Mouse (Mus musculus) neural tube, embryonic 11.5 days (tissue): Measurements from ENCODE around the gene Ppp1r3f. TPM values are rescaled to one million over a fixed set of nuclear protein-coding genes. Genes with fewer than 3 reads are reported as not detected.

ENCODE experiments used
- ATAC-seq: fragments of 200-750 bp; cut with Nextera tagmentation; 2 replicates; pipeline ENCODE4 v1.8.0; 2017; ENCODE audit warnings: moderate number of reproducible peaks, mild to moderate bottlenecking, moderate TSS enrichment, moderate library complexity; ENCODE audit not compliant: insufficient read depth, low FRiP score, low TSS enrichment
- DNase-seq: peaks from one replicate; pipeline ENCODE4 v3.0.0-alpha.2; 2015; ENCODE audit warnings: low spot score
- H3K27ac ChIP-seq: fragments of 300-500 bp; sonication (generic); 2 replicates; pipeline ENCODE4 v1.5.1; 2014; ENCODE audit warnings: low read depth, mild to moderate bottlenecking, low read length
- H3K27me3 ChIP-seq: fragments of 300-500 bp; sonication (generic); 2 replicates; pipeline ENCODE4 v1.6.1; 2014; ENCODE audit warnings: mild to moderate bottlenecking, low read length, mixed read lengths; ENCODE audit not compliant: control insufficient read depth, insufficient read depth
- H3K36me3 ChIP-seq: fragments of 300-500 bp; sonication (generic); 2 replicates; pipeline ENCODE4 v1.6.1; 2014; ENCODE audit warnings: mild to moderate bottlenecking, low read length, moderate library complexity, mixed read lengths; ENCODE audit not compliant: control insufficient read depth, insufficient read depth
- H3K4me1 ChIP-seq: fragments of 300-500 bp; sonication (generic); 2 replicates; pipeline ENCODE4 v1.6.1; 2014; ENCODE audit warnings: low read length, mixed read lengths; ENCODE audit not compliant: control insufficient read depth, insufficient read depth
- H3K4me2 ChIP-seq: fragments of 300-500 bp; sonication (generic); 2 replicates; pipeline ENCODE4 v1.6.1; 2014; ENCODE audit warnings: low read depth, mild to moderate bottlenecking, moderate library complexity
- H3K4me3 ChIP-seq: fragments of 300-500 bp; sonication (generic); 2 replicates; pipeline ENCODE4 v1.5.1; 2014; ENCODE audit warnings: low read depth, low read length
- H3K9ac ChIP-seq: fragments of 300-500 bp; sonication (generic); 2 replicates; pipeline ENCODE4 v1.6.1; 2014; ENCODE audit warnings: mild to moderate bottlenecking, low read length
- H3K9me3 ChIP-seq: fragments of 300-500 bp; sonication (generic); 2 replicates; pipeline ENCODE4 v1.6.1; 2016; ENCODE audit warnings: low read length; ENCODE audit not compliant: control insufficient read depth
- WGBS: fragments of 180-500 bp; shearing (Covaris S2); extraction: QIAGEN DNeasy Blood & Tissue Kit; methylation state at CpG from one replicate; pipeline ENCODE4 v1.1.7; 2014; 5-methylcytosine and 5-hydroxymethylcytosine counted together
- polyA plus RNA-seq: library from polyadenylated mRNA; unstranded; fragments of >200 nt; fragmentation: Nextera tagmentation; extraction: Ambion mirVana; gene quantifications from 2 replicates; pipeline ENCODE4 v1.2.1, GENCODE M21; 2014

Gene Ppp1r3f
- polyA plus RNA-seq, 1 experiment from 2014 or later: 1.7 TPM

- no peaks in the 10 kb centered on the region for H3K36me3 ChIP-seq
- DNase-seq (no peak), ATAC-seq (no peak)
- no peak overlapping the region for H3K9ac ChIP-seq
- H3K9me3 ChIP-seq: no peaks in the 10 kb centered on the region
- WGBS: 56% methylated on average over 7 of the region's 7 CpGs
- 0 out of 2 replicates have a peak, but pooled peaks cover 5% of the 10 kb centered on the region for H3K4me1 ChIP-seq
- no peak overlapping the region for H3K27ac ChIP-seq
- H3K4me2 ChIP-seq: no peak overlapping the region
- no peaks in the 10 kb centered on the region for H3K27me3 ChIP-seq
- no peak overlapping the region for H3K4me3 ChIP-seq
Measured at GRCm38 (mm10) chrX:7570481-7571175, 3.5 kb downstream of the Ppp1r3f start.

DNA sequence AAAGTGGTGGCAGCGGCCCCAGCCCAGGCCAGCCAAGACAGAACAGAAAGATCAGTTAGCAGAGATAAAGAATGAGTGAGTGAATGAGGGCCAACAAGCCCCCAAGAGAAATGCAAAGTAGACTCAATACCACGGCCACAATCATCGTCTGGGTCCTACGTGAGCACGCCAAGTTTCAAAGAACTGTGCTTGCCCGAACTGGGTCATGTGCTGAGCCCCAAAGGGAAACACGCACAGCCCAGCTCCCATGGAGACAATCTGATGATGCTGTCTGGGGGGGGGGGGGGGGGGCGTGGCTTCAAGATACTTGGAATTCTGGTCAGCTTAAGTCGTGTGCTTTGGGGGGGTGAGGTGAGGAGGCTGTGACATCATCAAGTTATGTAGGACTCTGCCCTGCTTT lies 6.6 kb downstream of the Ppp1r3f start:
- Histone ChIP-seq H3K4me1 (no peaks in the 10 kb centered on the region), H3K36me3 (no peaks in the 10 kb centered on the region), H3K4me2 (no peak overlapping the region), H3K9me3 (no peaks in the 10 kb centered on the region), H3K27me3 (no peaks in the 10 kb centered on the region), H3K27ac (no peak overlapping the region), H3K9ac (no peak overlapping the region), H3K4me3 (no peak overlapping the region)
- ATAC-seq (no peak), DNase-seq (no peak)
- 87% methylated on average over 8 of the region's 9 CpGs for WGBS

DNA sequence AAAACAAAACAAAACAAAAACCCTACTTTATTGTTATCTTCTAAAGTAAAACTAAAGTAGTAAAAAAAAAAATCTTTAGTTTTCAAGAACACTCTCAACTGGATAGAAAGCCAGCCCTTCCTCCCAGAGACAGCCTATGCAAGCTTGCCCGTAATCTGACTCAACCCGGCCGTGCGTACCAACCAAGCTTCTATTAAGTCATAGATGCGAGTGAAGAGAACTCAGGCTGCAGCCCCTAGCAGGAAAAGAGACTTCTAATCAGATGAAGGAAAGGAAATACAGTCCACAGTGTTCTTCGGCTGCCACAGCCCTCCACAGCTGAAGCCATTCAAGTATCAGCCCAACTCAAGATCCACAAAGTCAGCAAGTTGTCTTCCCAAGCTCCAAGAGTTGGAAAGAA lies 7.7 kb downstream of the Ppp1r3f start:
- Histone ChIP-seq H3K4me3 (no peak overlapping the region), H3K9me3 (no peaks in the 10 kb centered on the region), H3K36me3 (no peaks in the 10 kb centered on the region), H3K27ac (no peak overlapping the region), H3K9ac (no peak overlapping the region), H3K4me2 (no peak overlapping the region), H3K4me1 (no peaks in the 10 kb centered on the region), H3K27me3 (no peaks in the 10 kb centered on the region)
- WGBS: 87% methylated on average over 6 of the region's 6 CpGs
- no peak for DNase-seq
- ATAC-seq: no peak

DNA sequence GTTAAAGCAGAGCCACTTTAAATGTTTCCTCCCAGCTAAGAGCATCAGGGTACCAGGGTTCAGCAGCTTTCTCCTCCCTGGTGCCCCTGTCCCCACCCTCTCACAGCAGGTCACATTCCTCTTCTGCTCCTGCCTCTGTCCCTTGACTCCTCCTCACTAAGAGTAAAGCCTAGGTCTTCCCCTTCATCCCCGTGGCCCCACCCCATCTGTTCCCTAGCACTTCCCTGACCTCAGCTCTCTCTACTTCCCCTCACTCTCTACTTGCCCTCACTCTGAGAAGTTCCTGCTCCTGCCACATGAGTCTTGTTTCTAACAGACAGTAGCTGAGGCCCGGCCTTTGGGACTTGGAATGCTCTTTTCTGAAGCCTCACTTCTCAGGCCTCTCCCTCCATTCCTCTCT lies 11.0 kb downstream of the Ppp1r3f start:
- Histone ChIP-seq H3K36me3 (no peaks in the 10 kb centered on the region), H3K4me2 (no peak overlapping the region), H3K4me1 (no peaks in the 10 kb centered on the region), H3K27ac (no peak overlapping the region), H3K27me3 (no peaks in the 10 kb centered on the region), H3K9ac (no peak overlapping the region), H3K4me3 (no peak overlapping the region), H3K9me3 (no peaks in the 10 kb centered on the region)
- ATAC-seq (no peak), DNase-seq (no peak)
- 27% methylated on average over 2 of the region's 2 CpGs for WGBS

DNA sequence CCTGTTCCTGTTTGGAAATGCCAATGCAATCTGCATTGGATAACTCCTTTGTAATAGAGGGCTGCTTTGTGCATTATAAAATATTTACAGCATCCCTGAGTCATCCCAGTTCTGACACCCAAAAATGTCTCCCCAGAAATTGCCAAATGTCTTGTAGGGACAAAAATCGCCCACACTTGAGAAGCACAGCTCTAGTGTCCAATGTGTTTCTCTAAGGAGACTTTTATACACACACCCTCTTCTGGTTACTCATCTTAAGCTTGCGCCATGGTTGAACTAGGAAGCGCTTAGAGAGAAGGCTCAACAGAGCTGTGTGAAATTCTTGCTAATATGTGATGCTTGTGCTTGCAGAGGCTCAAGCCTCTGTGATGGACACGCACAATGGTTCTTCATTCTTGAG lies 20.6 kb downstream of the Ppp1r3f start:
- no peaks in the 10 kb centered on the region for H3K36me3 ChIP-seq
- ATAC-seq (no peak), DNase-seq (no peak)
- H3K9ac ChIP-seq: no peak overlapping the region
- 91% methylated on average over 4 of the region's 4 CpGs for whole genome bisulfite sequencing
- H3K9me3 ChIP-seq: no peaks in the 10 kb centered on the region
- no peak overlapping the region for H3K4me2 ChIP-seq
- no peaks in the 10 kb centered on the region for H3K27me3 ChIP-seq
- no peak overlapping the region for H3K27ac ChIP-seq
- no peaks in the 10 kb centered on the region for H3K4me1 ChIP-seq
- H3K4me3 ChIP-seq: no peak overlapping the region

DNA sequence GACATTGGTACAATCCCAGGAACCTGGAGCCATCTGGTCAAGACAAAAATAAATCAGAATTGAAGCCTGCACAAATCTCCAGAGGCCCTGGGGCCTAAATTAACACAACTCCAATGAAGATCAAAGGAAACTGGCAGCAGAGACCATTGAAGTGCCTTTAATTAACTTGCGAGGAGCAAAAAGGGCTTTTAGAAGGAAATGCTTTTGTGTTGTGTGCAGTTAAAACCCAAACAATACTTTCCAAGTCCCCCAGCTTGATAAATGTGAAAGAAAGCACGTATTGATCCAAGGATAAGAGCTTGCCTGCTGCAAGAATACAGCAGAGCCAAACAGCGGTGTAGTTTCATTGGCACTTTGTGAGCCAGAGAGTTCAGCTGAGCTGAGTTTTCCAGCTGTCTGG lies 49.1 kb downstream of the Ppp1r3f start:
- H3K4me3 ChIP-seq: no peak overlapping the region
- WGBS: 19% methylated on average over 3 of the region's 3 CpGs
- no peaks in the 10 kb centered on the region for H3K4me1 ChIP-seq
- no peaks in the 10 kb centered on the region for H3K9me3 ChIP-seq
- H3K4me2 ChIP-seq: no peak overlapping the region
- no peak for ATAC-seq
- H3K36me3 ChIP-seq: no peaks in the 10 kb centered on the region
- no peak for DNase-seq
- no peak overlapping the region for H3K9ac ChIP-seq
- H3K27me3 ChIP-seq: no peaks in the 10 kb centered on the region
- no peak overlapping the region for H3K27ac ChIP-seq

Other genes with a start within 250 kb of the Ppp1r3f start
- gene Usp27x, start 198.5 kb downstream of the Ppp1r3f start, polyA plus RNA-seq: 0.59 and 0.69 TPM in 2 replicates
- not detected in 2 replicates for gene Foxp3, start 639 bp downstream of the Ppp1r3f start, polyA plus RNA-seq
- gene Ccdc22, start 31.2 kb upstream of the Ppp1r3f start, polyA plus RNA-seq: 28.4 and 29.2 TPM in 2 replicates
- gene Cacna1f, start 32.8 kb upstream of the Ppp1r3f start, polyA plus RNA-seq: not detected in 2 replicates
- 15.5 and 18.6 TPM in 2 replicates for gene Syp, start 64.2 kb upstream of the Ppp1r3f start, polyA plus RNA-seq
- gene Prickle3, start 83.0 kb upstream of the Ppp1r3f start, polyA plus RNA-seq: 2.4 and 3.1 TPM in 2 replicates
- gene Plp2, start 97.1 kb upstream of the Ppp1r3f start, polyA plus RNA-seq: 43.3 and 49.4 TPM in 2 replicates
- not detected in 2 replicates for gene Magix, start 107.0 kb upstream of the Ppp1r3f start, polyA plus RNA-seq
- gene Gpkow, start 122.8 kb upstream of the Ppp1r3f start, polyA plus RNA-seq: 47.3 and 48.4 TPM in 2 replicates
- gene Wdr45, start 140.1 kb upstream of the Ppp1r3f start, polyA plus RNA-seq: 17.8 and 18.3 TPM in 2 replicates
- not detected in 2 replicates for gene Gm45208, start 148.0 kb upstream of the Ppp1r3f start, polyA plus RNA-seq
- gene Praf2, start 154.2 kb upstream of the Ppp1r3f start, polyA plus RNA-seq: 102 and 104 TPM in 2 replicates
- 21.0 and 31.8 TPM in 2 replicates for gene Ccdc120, start 176.6 kb upstream of the Ppp1r3f start, polyA plus RNA-seq
- gene Tfe3, start 188.3 kb upstream of the Ppp1r3f start, polyA plus RNA-seq: 21.6 and 25.9 TPM in 2 replicates
- gene Gripap1, start 215.5 kb upstream of the Ppp1r3f start, polyA plus RNA-seq: 51.7 and 57.0 TPM in 2 replicates
- 2.2 and 2.5 TPM in 2 replicates for gene Kcnd1, start 248.0 kb upstream of the Ppp1r3f start, polyA plus RNA-seq